Mouse (Mus musculus): ENCODE results near the gene Olfm1. TPM values are rescaled to one million over a fixed set of nuclear protein-coding genes. Genes with fewer than 3 reads are reported as not detected.
A peak's percentile ranks its signal among the peaks of the same experiment; 100 is the strongest.

Gene Olfm1
- polyA plus RNA-seq, 1 experiment from 2014 or later, result 14.8 TPM

- Histone ChIP-seq H3K9ac (ENCODE audit: low read length) (no peak overlapping the region), H3K36me3 (ENCODE audit: control insufficient read depth, insufficient read depth, low read length) (no peaks in the 10 kb centered on the region), H3K4me3 (replicated peaks; ENCODE audit: low read length) (no peak overlapping the region), H3K9me3 (replicated peaks; ENCODE audit: control insufficient read depth, low read length) (no peaks in the 10 kb centered on the region), H3K27ac (ENCODE audit: low read length) (no peak overlapping the region), H3K4me1 (ENCODE audit: control insufficient read depth, insufficient read depth, low read length) (no peaks in the 10 kb centered on the region), H3K27me3 (ENCODE audit: control insufficient read depth, insufficient read depth, low read length) (no peaks in the 10 kb centered on the region), H3K4me2 (ENCODE audit: low read depth, low read length) (no peak overlapping the region)
- ATAC-seq (ENCODE audit: insufficient read depth, low FRiP score), result no peak
- WGBS, result 90% methylated on average over 1 of the region's 1 CpGs
Observed at GRCm38 (mm10) chr2:28219625-28220024, 26.8 kb downstream of the Olfm1 start.

- 37% methylated on average over 2 of the region's 2 CpGs for WGBS
- Histone ChIP-seq H3K4me1 (ENCODE audit: control insufficient read depth, insufficient read depth, low read length) (no peaks in the 10 kb centered on the region; the same call in 1 of the 2 replicates), H3K27ac (ENCODE audit: low read length) (no peak overlapping the region), H3K4me2 (ENCODE audit: low read depth, low read length) (no peak overlapping the region), H3K9ac (ENCODE audit: low read length) (no peak overlapping the region), H3K4me3 (replicated peaks; ENCODE audit: low read length) (no peak overlapping the region), H3K27me3 (ENCODE audit: control insufficient read depth, insufficient read depth, low read length) (no peaks in the 10 kb centered on the region), H3K36me3 (ENCODE audit: control insufficient read depth, insufficient read depth, low read length) (no peaks in the 10 kb centered on the region), H3K9me3 (replicated peaks; ENCODE audit: control insufficient read depth, low read length) (no peaks in the 10 kb centered on the region)
- ATAC-seq (ENCODE audit: insufficient read depth, low FRiP score), result no peak
Observed at GRCm38 (mm10) chr2:28221803-28222202, 29.0 kb downstream of the Olfm1 start.

- H3K27ac ChIP-seq (ENCODE audit: low read length), result no peak overlapping the region
- H3K36me3 ChIP-seq (ENCODE audit: control insufficient read depth, insufficient read depth, low read length), result no peaks in the 10 kb centered on the region
- WGBS, result 56% methylated on average over 5 of the region's 5 CpGs
- H3K4me2 ChIP-seq (ENCODE audit: low read depth, low read length), result no peak overlapping the region
- no peak for ATAC-seq (ENCODE audit: insufficient read depth, low FRiP score)
- H3K9ac ChIP-seq (ENCODE audit: low read length), result no peak overlapping the region
- H3K27me3 ChIP-seq (ENCODE audit: control insufficient read depth, insufficient read depth, low read length), result no peaks in the 10 kb centered on the region
- no peaks in the 10 kb centered on the region for H3K9me3 ChIP-seq (replicated peaks; ENCODE audit: control insufficient read depth, low read length)
- H3K4me1 ChIP-seq (ENCODE audit: control insufficient read depth, insufficient read depth, low read length), result no peaks in the 10 kb centered on the region; the same call in 1 of the 2 replicates
- no peak overlapping the region for H3K4me3 ChIP-seq (replicated peaks; ENCODE audit: low read length)
Observed at GRCm38 (mm10) chr2:28224819-28225218, 32.0 kb downstream of the Olfm1 start.

GRCm38 (mm10) chr2:28225906-28226305, 33.1 kb downstream of the Olfm1 start:
- Histone ChIP-seq H3K4me2 (ENCODE audit: low read depth, low read length) (no peak overlapping the region), H3K4me1 (ENCODE audit: control insufficient read depth, insufficient read depth, low read length) (no peaks in the 10 kb centered on the region; the same call in 1 of the 2 replicates), H3K9me3 (replicated peaks; ENCODE audit: control insufficient read depth, low read length) (no peaks in the 10 kb centered on the region), H3K27me3 (ENCODE audit: control insufficient read depth, insufficient read depth, low read length) (no peaks in the 10 kb centered on the region), H3K27ac (ENCODE audit: low read length) (no peak overlapping the region), H3K9ac (ENCODE audit: low read length) (0 out of 2 replicates have a peak overlapping the region, but pooled peaks have one; percentile 28), H3K36me3 (ENCODE audit: control insufficient read depth, insufficient read depth, low read length) (no peaks in the 10 kb centered on the region), H3K4me3 (replicated peaks; ENCODE audit: low read length) (no peak overlapping the region)
- ATAC-seq (ENCODE audit: insufficient read depth, low FRiP score), result no peak
- WGBS, result 66% methylated on average over 3 of the region's 3 CpGs

- Histone ChIP-seq H3K9me3 (replicated peaks; ENCODE audit: control insufficient read depth, low read length) (no peaks in the 10 kb centered on the region), H3K4me1 (ENCODE audit: control insufficient read depth, insufficient read depth, low read length) (no peaks in the 10 kb centered on the region; the same call in 1 of the 2 replicates), H3K36me3 (ENCODE audit: control insufficient read depth, insufficient read depth, low read length) (no peaks in the 10 kb centered on the region), H3K4me3 (replicated peaks; ENCODE audit: low read length) (no peak overlapping the region), H3K4me2 (ENCODE audit: low read depth, low read length) (no peak overlapping the region), H3K27ac (ENCODE audit: low read length) (no peak overlapping the region), H3K9ac (ENCODE audit: low read length) (no peak overlapping the region), H3K27me3 (ENCODE audit: control insufficient read depth, insufficient read depth, low read length) (no peaks in the 10 kb centered on the region)
- ATAC-seq (ENCODE audit: insufficient read depth, low FRiP score), result no peak
- 72% methylated on average over 5 of the region's 5 CpGs for WGBS
Observed at GRCm38 (mm10) chr2:28226971-28227370, 34.2 kb downstream of the Olfm1 start.

- no peaks in the 10 kb centered on the region for H3K9me3 ChIP-seq (replicated peaks; ENCODE audit: control insufficient read depth, low read length)
- H3K36me3 ChIP-seq (ENCODE audit: control insufficient read depth, insufficient read depth, low read length), result no peaks in the 10 kb centered on the region
- no peaks in the 10 kb centered on the region; the same call in 1 of the 2 replicates for H3K4me1 ChIP-seq (ENCODE audit: control insufficient read depth, insufficient read depth, low read length)
- H3K4me3 ChIP-seq (replicated peaks; ENCODE audit: low read length), result no peak overlapping the region
- no peak overlapping the region for H3K9ac ChIP-seq (ENCODE audit: low read length)
- H3K4me2 ChIP-seq (ENCODE audit: low read depth, low read length), result no peak overlapping the region
- H3K27ac ChIP-seq (ENCODE audit: low read length), result no peak overlapping the region
- WGBS, result 65% methylated on average over 8 of the region's 8 CpGs
- ATAC-seq (ENCODE audit: insufficient read depth, low FRiP score), result no peak
- no peaks in the 10 kb centered on the region for H3K27me3 ChIP-seq (ENCODE audit: control insufficient read depth, insufficient read depth, low read length)
Observed at GRCm38 (mm10) chr2:28227589-28228191, 34.9 kb downstream of the Olfm1 start.

GRCm38 (mm10) chr2:28228364-28228763, 35.6 kb downstream of the Olfm1 start:
- no peak overlapping the region for H3K27ac ChIP-seq (ENCODE audit: low read length)
- H3K27me3 ChIP-seq (ENCODE audit: control insufficient read depth, insufficient read depth, low read length), result no peaks in the 10 kb centered on the region
- H3K4me3 ChIP-seq (replicated peaks; ENCODE audit: low read length), result no peak overlapping the region
- no peaks in the 10 kb centered on the region; the same call in 1 of the 2 replicates for H3K4me1 ChIP-seq (ENCODE audit: control insufficient read depth, insufficient read depth, low read length)
- no peak overlapping the region for H3K9ac ChIP-seq (ENCODE audit: low read length)
- no peaks in the 10 kb centered on the region for H3K9me3 ChIP-seq (replicated peaks; ENCODE audit: control insufficient read depth, low read length)
- WGBS, result 90% methylated on average over 4 of the region's 4 CpGs
- ATAC-seq (ENCODE audit: insufficient read depth, low FRiP score), result no peak
- H3K4me2 ChIP-seq (ENCODE audit: low read depth, low read length), result no peak overlapping the region
- no peaks in the 10 kb centered on the region for H3K36me3 ChIP-seq (ENCODE audit: control insufficient read depth, insufficient read depth, low read length)

- no peak overlapping the region for H3K27ac ChIP-seq (ENCODE audit: low read length)
- H3K9me3 ChIP-seq (replicated peaks; ENCODE audit: control insufficient read depth, low read length), result no peaks in the 10 kb centered on the region
- ATAC-seq (ENCODE audit: insufficient read depth, low FRiP score), result no peak
- WGBS, result 67% methylated on average over 4 of the region's 4 CpGs
- H3K4me1 ChIP-seq (ENCODE audit: control insufficient read depth, insufficient read depth, low read length), result no peaks in the 10 kb centered on the region
- no peaks in the 10 kb centered on the region for H3K27me3 ChIP-seq (ENCODE audit: control insufficient read depth, insufficient read depth, low read length)
- no peak overlapping the region for H3K4me2 ChIP-seq (ENCODE audit: low read depth, low read length)
- H3K9ac ChIP-seq (ENCODE audit: low read length), result no peak overlapping the region
- no peaks in the 10 kb centered on the region for H3K36me3 ChIP-seq (ENCODE audit: control insufficient read depth, insufficient read depth, low read length)
- no peak overlapping the region for H3K4me3 ChIP-seq (replicated peaks; ENCODE audit: low read length)
Observed at GRCm38 (mm10) chr2:28235129-28235528, 42.3 kb downstream of the Olfm1 start.

- Histone ChIP-seq H3K27me3 (ENCODE audit: control insufficient read depth, insufficient read depth, low read length) (no peaks in the 10 kb centered on the region), H3K27ac (ENCODE audit: low read length) (no peak overlapping the region), H3K9me3 (replicated peaks; ENCODE audit: control insufficient read depth, low read length) (no peaks in the 10 kb centered on the region), H3K9ac (ENCODE audit: low read length) (no peak overlapping the region), H3K36me3 (ENCODE audit: control insufficient read depth, insufficient read depth, low read length) (no peaks in the 10 kb centered on the region), H3K4me2 (ENCODE audit: low read depth, low read length) (no peak overlapping the region), H3K4me3 (replicated peaks; ENCODE audit: low read length) (no peak overlapping the region), H3K4me1 (ENCODE audit: control insufficient read depth, insufficient read depth, low read length) (no peaks in the 10 kb centered on the region)
- ATAC-seq (ENCODE audit: insufficient read depth, low FRiP score), result no peak
- WGBS, result 77% methylated on average over 6 of the region's 6 CpGs
Observed at GRCm38 (mm10) chr2:28236447-28236846, 43.7 kb downstream of the Olfm1 start.
